Mouse (Mus musculus): ENCODE data around the gene Gm1043. TPM values are rescaled to one million over a fixed set of nuclear protein-coding genes. Genes with fewer than 3 reads are reported as not detected.

The Gm1043 gene
- total RNA-seq (2022), result 1 to 10 TPM in 2 of 4 experiments, under 1 TPM in 2; 0.44 to 1.7 (median 1.1) TPM

DNA sequence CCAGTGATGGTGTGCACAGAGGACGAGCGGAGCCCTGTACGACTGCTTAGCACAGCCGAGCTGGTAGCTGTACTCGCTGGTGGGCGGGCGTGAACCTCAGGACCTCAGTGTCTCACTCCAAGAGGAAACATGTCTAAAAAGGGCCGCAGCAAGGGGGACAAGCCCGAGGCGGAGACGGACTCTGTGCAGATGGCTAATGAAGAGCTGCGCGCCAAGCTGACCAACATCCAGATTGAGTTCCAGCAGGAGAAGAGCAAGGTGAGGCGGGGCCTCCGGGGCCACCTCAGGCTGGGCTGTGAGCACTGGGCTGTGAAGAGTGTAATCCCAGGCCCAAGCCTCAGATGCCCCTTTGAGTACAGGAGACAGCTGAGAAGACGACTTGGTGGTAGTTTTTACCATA, at the start of gene Gm1043:
Gene Gm1043 (plus strand): TSS at position 130 of the 400 bp plus-strand sequence.
- DNase-seq, result no peak

DNA sequence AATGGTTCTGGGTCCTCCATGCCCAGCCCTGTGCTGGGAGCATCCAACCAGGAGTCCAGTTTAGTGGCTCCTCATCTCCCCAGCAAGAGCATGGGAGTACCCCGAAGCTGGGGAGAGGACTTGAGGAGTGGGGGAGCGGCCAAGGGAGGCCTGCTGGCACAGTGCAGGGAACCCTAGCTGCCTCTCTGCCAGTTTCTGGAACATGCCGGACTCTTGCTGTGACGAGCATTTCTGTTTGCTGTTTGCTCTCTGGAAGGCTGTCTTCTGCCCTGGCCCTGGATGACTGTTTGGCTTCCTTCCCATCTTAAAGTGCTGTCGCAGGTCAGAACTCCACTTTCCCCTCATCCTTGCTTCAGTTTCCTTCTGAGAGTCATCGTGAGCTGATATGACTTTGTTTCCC, 49.3 kb upstream of the Gm1043 start:
- DNase-seq, result no peak

DNA sequence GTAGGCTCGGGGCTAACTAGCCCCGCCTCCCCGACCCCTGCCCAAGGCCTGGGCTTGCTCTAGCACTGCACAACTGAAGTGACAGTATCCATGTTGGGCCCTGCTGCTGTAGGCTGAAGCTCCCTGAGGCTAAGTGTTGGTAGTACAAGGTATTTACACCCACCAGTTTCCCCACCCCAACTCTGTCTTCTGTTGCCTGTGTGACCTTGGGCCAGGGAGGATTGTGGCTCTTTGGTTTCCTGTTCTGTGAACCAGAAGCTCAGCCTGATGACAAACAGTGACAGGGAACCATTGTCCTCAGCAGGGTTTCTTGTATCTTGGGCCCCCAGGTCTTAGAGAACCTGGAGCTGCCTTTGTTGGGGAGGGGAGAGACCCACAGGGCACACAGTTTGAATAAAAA, 48.3 kb upstream of the Gm1043 start:
- no peak for DNase-seq

DNA sequence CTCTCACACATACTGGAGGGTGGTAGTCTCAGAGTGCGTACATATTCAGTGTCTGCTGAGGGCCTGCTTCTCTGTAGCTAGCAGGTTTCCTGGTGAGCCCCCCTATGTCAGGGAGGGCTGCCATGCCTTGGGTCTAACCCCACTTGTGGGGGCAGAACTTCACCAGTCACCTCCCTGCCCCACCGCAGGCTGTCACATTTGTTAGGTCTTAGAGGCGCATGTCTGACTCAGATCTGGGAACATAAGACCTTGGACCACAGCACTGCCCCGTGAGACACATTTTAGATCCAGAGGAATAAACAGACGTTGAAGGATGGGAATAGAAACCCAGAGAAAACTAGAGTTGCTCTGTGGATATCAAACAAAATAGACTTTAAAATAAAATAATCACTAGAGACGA, 45.3 kb upstream of the Gm1043 start:
- no peak for DNase-seq

DNA sequence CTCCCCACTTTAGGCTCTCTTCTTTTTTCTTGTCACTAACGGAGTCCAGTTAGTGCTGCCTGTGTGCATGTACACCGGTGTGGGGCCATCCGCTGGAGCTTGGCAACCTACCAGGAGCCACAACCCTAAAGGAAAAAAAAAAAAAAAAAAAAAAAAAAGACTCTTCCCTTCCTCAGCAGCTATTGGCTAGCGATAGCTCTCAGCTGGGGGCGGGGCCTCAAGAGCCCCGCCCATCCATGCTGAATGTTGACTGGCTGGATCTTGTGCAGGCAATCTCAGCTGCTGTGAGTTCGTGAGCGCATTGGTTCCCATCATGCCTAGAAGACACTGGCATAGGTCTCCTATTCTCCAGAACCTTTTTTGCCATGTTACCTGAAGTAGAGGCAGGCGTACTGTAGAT, 44.5 kb upstream of the Gm1043 start:
- no peak for DNase-seq

DNA sequence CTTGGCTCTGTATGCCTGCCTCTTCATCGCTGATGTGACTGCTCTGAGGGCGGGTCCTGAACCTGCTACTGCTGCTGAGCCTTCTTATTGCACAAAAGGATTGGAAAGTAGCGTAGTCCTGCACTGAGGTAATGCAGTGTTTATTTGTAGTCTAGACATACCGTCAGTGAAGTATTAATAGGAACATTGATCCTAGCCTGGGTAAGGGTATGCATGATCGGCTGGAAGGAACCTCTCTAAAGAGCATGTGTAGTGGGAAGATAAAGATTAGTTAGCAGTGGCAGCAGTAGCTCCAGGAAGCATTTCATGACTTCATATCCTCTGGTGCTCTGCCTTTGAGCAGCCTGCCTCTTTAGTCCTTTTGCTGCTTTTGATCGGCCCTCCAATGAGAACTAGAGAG, 43.5 kb upstream of the Gm1043 start:
- DNase-seq, result no peak

DNA sequence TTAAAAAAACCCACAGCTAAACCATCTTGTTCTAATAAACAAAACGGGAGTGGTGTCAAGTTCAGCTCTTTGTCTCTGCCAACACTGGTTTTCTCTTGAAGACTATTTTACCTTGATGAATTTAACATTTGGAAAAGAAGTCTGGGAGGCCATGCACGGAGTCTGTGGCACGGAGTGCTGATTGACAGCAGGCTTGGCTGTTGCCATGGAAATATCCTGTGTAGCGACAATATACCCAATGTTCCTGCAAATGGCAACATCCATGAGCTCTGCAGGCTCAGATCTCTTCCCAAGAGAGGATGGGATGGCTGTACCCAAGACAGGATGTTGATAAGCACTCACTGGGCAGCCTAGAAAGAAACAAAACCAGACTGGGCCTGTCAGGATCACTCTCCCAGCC, 42.2 kb upstream of the Gm1043 start:
- DNase-seq, result no peak

DNA sequence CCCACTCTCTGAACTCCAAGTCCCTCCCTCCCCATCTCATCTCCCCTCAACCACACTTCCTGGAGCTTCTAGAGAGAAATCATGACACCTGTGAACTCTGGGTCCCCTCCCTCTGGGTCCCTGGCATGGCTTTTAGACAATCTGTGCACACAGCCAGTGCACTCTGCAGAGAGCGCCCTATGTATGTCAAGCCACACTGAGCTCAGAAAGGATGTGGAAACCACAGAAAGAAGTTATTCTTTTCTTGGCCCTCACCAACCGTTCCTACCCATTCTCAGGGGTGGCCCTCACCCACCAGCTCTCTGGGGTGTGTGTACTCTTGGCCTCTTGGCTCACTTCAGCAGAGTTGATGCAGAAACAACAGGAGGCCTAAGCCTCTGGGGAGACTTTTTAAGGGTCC, 40.4 kb upstream of the Gm1043 start:
- DNase-seq, result no peak

DNA sequence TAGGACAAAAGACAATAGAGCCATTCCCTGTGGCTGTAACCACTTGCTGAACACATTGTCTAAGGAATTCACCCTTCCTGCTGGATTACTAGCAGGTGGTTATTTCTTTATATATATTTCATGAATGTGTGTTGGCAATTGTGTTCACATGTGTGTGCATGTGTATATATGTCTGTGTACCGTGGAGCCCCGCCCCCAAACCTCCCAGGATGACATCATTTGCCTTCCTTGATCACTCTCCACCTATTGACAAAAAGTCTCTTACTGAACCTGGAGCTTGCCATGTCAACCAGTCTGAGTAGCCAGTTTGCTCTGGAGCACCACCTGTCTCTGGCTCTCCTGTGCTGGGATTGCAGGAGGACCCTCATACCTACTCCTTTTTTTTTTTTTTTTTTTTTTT, 39.6 kb upstream of the Gm1043 start:
- DNase-seq, result no peak

DNA sequence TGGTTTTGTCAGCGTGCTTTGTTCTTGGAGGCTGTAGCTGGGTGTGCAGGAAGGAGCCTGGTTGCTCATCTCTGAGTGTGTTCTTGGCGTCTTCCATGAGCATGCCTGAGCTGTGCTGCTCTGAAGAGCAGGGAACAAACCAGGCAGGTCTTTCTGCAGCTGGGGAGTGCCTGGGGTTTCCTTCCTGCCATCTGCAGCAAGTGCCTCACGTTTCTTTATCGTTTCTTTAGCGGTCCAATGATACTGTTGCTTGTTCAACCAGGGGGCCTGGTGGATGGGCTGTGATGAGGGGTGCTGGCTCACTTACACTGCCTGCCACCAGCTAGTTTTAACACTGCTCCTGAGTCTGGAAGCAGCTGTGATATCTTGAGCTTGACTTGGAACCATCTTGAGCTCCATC, 38.4 kb upstream of the Gm1043 start:
- no peak for DNase-seq

DNA sequence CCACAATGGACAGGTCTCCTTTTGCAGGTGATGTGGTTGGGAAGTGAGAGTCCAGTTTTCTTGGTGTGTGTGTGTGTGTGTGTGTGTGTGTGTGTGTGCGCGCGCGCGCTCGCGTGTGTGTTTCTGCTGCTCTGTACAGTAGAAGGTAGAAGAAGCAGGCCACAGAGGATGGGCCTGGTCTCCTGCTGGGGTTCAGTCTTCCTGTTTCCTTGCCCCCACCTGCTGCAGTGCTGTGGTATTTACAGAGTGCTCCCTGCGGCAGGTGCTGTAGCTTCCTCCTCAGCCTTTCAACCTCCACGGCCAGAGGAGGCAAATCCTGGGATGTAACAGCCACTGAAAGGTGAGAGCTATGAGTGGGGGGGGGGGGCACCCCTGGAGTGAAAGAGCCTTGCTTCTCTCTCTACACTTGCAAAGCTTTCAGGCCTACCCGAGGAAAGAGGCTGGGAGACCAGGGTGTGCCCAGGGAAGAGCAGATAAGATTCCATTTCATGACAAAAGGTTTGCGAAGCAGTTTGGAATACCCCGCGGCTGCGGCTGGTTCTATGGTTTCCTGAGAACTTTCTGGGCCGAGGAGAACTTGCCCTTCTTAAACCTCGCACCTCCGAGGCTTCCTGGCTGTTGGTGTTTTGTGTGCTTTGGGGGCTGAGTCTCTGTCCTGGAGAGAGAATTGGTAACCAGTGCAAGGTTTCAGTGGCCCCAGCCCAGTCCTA, 37.8 kb upstream of the Gm1043 start:
- no peak for DNase-seq

DNA sequence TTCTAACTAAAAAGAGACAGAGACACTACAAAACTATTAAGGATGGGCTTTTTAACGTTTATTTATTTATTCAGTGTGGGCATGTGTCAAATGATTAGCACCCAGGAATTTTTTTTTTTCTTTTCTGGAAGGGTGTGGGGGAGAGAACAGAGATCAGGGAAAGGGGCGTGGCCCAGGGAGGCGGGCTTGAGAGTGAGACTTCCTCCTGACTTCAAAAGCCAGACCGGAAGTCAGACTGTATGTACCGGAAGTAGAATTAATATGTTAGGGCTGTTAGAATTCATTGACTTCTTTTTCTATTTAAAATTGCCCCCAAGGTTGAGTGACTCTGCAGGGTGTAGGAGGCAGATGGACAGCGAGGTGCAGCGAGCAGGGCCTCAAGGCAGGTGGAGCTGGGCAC, 37.2 kb upstream of the Gm1043 start:
- no peak for DNase-seq

DNA sequence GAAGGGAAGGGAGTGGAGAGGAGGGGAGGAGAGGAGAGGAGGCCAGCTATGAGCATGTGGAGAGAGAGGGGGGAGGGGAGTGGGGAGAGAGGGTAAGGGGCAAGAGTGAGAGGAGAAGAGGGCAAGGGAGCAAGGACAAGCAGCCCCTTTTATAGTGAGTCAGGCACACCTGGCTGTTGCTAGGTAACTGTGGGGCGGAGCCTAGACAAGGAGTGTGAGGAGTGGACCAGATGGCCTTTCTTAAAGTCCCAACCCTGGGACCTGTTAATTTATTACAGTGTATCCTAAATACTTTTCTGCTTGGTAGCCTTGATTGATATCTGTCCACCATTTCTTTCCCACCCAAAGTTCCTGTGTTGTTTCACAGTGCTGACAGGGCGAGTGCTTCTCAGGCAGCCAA, 36.1 kb upstream of the Gm1043 start:
- no peak for DNase-seq

DNA sequence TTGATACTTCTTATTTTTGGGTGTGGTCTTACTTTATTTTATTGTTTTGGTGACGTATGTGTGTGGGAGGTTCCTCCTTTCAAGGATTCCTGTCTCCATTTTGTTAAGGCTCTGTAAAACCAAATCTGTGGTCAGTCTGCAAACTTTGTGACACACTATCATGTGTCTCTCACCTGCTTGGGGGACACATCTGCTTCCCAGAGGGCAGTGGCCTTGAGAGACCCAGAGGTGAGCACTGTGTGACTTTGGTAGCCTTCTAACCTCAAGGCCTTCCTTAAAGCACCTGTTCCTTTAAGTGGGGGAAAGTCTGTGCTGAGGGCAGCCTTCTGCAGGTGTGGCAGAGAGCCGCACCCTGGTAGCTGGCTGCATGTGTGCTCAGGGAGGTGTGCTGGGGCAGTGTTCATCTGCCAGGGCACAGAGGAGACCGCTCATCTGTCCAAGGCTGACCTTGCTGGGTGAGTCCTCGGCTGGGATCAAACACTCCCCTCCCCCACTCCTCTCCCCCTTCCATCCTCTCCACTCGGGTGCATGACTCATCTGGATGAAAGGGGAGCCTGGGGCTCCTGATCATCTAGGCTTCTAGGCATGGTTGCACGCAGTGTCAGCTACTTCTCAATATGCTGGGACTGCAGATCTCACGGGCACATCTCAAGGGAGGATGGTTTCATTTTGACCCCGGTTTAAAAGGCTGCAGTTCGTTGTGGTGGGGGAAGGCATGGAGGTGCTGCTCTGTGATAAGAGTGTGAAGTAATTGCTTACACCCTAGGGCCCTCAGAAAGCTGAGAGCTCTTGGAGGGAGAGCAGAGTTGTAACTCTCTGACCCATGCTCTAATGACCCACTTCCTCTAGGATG, 34.4 kb upstream of the Gm1043 start:
- peak; percentile 75 for DNase-seq

DNA sequence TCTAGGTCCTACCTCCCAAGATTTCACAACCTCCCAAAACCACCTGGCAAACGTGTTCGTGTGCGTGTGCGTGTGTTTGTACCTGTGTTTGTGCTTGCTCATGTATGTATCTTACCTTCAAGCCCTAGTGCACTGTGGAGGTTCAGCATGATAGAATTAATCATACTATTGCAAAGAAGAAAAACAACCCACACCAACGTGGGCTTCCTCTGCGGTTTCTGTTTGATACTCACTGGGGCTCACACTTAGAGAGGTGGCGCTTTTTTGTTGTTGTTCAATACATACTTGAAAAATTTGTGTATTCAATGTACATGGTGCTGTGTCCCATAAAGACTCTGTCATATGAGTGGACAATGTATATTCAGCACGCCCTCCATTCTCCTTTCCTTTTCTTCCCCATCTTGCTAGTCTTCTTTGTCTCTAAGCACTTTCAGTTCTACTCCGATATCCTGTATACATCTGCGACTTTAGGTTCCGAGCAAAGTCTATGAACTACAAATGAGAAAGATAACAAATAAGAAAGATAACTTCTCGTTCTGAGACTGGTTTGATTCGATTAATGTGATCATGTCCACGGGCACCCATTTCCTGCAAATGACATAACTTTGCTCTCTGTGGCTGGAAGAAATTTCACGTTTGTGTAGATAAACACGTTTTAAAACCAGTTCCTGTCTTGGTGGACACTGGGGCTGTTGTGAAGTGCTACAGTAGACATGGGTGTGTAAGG, 33.6 kb upstream of the Gm1043 start:
- no peak for DNase-seq

DNA sequence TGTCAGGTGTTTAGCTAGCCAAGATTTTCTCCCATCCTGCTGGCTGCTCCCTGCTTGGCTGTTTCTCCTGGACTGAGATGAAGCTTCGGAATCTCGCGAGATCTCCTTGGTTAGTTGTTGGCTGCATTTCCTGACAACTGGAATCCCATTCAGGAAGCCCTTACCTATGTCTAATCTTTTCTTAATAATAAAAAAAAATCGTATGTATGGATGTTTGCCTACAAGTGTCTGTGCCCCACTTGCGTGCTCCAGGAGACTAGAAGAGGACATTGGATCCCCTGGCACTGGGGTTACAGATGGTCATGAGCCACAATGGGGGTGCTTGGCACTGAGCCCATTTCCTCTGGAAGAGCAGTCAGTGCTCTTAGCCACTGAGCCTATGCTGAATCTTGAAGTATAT, 32.3 kb upstream of the Gm1043 start:
- DNase-seq, result no peak

DNA sequence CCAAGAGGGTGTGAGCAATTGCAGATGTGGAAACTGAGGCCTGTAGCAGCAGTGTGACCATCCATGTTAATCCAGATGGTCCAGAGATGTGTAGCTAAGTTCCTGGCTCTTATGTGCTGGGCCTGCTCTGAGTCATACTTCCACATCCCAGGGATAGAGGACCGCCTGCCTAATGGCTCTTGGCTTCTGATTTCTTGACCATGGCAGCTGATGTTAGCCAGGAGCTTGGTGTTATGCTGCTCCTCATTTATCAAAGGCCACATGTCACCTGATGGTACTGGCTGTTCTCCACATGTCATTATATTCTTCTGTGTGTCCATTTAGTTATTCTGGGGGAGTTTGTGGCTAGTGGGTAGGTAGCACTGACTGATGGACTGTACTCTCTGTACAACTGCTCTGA, 29.4 kb upstream of the Gm1043 start:
- DNase-seq, result no peak

DNA sequence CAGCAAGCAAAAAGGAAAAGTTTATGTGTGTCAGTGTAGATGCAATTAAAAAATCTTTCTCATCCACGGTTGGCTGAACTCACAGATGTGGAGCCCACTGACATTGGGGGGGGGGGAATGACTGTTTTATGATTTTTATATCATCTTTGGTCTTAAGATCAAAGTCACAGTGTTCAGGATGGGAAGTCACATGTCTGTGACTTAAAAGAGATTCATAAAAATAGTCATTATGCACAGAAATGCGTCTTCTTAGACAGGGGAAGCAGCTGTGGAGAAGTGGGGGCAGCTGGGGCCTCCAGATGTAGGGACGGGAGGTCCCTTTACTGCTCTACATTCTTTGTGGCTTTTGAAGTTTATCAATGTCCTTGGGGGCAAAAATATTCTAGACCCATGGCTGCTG, 28.7 kb upstream of the Gm1043 start:
- DNase-seq, result no peak

DNA sequence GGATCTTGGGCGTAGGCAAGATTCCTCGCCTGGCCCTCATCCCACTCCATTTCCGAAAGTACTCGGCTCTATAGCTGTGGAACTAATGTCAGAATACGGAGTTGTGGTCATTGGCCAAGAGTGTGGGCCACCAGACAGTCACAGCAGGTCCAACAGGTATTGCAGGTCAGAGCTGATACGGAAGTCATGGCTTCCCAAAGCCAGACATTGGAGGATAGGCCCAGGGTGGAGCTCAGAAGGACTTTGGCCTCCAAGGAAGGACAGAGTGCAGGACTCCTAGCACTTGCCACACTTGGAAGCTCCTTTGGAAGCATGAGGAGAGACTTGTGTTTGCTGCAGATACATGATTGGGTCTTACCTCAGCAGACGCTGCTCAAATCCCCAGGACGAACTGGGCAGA, 23.6 kb upstream of the Gm1043 start:
- no peak for DNase-seq

DNA sequence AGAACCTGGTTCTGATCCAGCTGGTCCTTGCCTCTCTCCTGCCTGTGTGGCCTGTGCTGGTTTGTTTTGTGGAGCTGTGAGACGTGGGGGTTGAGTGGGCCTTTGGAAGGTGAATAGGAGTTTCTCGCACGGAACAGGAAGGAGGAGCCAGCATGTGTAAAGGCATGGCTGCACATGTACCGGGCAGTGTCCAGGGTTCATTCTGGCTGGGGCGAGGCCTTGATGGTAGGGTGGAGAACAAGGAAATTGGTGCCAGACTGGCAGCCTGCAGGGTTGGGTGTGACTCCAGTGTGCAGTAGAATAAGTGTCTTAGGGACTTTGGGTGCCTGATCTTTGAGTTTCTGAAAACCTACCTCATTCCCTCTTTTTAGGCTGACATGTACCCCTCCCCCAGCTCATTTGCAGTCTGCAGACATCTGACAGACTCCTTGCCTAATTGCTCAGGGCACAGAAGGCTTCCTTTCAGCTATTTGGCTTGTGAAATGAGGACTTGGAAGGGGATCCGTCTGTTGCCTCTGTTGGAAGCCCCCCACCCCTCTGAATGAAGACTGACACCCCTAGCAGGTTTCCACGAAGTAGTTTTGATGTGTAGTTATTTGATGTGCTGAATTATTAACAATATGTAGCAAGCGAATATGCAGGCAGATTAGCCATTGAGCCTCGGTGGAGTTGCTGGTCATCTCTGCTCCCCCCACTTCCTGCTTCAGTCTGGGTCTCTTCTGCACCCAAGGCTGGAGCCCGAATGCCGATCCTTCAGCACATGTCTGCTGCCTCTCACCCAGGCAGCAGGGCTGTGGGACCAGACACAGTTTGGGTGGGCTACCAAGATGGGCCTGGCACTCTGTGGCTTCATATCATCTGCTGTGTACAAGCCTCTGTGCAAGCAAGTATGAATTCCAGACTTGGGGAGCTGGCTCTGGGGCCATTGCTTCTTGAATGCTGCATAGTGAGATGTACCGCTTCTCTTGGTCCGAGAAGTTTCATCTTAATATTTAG, 20.4 kb upstream of the Gm1043 start:
- no peak for DNase-seq

DNA sequence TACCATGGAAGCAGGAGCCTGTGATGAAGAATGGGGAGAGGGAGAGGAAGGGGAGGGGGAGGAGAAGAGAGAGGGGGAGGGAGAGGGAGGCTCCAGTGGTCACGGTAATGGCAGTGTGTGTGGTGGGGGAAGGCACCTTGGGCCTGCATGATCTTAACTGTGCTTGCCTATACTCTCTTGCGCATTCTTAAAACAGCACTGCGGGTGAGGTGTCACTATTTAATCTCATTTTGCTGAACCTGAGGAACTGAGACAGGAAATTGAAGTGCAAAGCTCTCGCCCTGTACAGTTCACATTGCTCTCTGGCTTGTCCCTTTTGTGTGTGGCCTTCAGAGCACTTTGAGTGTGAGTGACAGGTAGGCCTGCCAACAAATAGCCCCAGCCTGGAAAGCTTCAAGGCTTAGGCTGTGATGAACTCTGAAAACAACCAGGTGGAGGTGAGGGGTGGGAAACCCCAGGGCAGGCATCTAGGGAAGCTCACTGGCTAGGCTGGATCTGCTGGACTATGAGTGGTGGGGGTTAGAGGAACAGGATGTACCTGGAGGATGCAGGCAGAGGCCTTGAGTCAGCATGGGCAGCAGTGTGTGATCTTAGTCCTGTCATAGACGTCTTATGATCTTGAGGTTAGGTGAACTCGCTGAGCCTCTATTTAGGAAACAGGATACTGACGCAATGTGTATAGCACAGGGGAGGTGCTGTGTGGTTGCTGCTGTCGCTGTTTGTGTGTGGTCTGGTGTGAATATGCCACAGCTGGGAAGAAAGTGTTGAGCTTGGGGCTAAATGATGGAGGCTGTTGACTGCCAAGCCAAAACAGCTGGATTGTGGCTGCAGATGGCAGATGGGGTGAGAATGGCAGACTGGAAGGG, 18.2 kb upstream of the Gm1043 start:
- no peak for DNase-seq
